Mouse (Mus musculus) hindbrain, embryonic 15.5 days (tissue): ENCODE results near the gene Clec14a. TPM values are rescaled to one million over a fixed set of nuclear protein-coding genes. Genes with fewer than 3 reads are reported as not detected.
A peak's percentile ranks its signal among the peaks of the same experiment; 100 is the strongest.
"Not testable (repeated sequence)": the region's sequence is repeated elsewhere in the genome, so short reads cannot be mapped to it uniquely, and the experiment has no call there.

ENCODE experiments used
- ATAC-seq: fragments of 200-750 bp; cut with Nextera tagmentation; 2 replicates; pipeline ENCODE4 v1.8.0; 2017; ENCODE audit warnings: low read depth, moderate number of reproducible peaks, moderate TSS enrichment; ENCODE audit not compliant: low FRiP score
- H3K27ac ChIP-seq: fragments of 300-500 bp; sonication (generic); replicated peaks from 2 replicates; pipeline ENCODE4 v1.5.1; 2015; ENCODE audit warnings: mild to moderate bottlenecking, inconsistent platforms
- H3K27me3 ChIP-seq: fragments of 300-500 bp; sonication (generic); 2 replicates; pipeline ENCODE4 v1.6.1; 2015; ENCODE audit warnings: control low read depth, inconsistent platforms
- H3K36me3 ChIP-seq: fragments of 300-500 bp; sonication (generic); 2 replicates; pipeline ENCODE4 v1.6.1; 2015; ENCODE audit warnings: control low read depth, inconsistent platforms
- H3K4me1 ChIP-seq: fragments of 300-500 bp; sonication (generic); replicated peaks from 2 replicates; pipeline ENCODE4 v1.6.1; 2015; ENCODE audit warnings: control low read depth, inconsistent platforms
- H3K4me2 ChIP-seq: fragments of 300-500 bp; sonication (generic); 2 replicates; pipeline ENCODE4 v1.6.1; 2015; ENCODE audit warnings: moderate library complexity, mild to moderate bottlenecking, inconsistent platforms
- H3K4me3 ChIP-seq: fragments of 300-500 bp; sonication (generic); 2 replicates; pipeline ENCODE4 v1.5.1; 2015; ENCODE audit warnings: mild to moderate bottlenecking, inconsistent platforms
- H3K9ac ChIP-seq: fragments of 300-500 bp; sonication (generic); 2 replicates; pipeline ENCODE4 v1.6.1; 2015; ENCODE audit warnings: inconsistent platforms
- H3K9me3 ChIP-seq: fragments of 300-500 bp; sonication (generic); 2 replicates; pipeline ENCODE4 v1.6.1; 2016; ENCODE audit warnings: control low read depth, inconsistent platforms
- WGBS: fragments of 180-500 bp; shearing (Covaris S2); methylation state at CpG from one replicate; pipeline ENCODE4 v1.1.7; 2015; 5-methylcytosine and 5-hydroxymethylcytosine counted together
- polyA plus RNA-seq: library from polyadenylated mRNA; unstranded; fragments of >200 nt; fragmentation: Nextera tagmentation; extraction: Ambion mirVana; gene quantifications from 2 replicates; pipeline ENCODE4 v1.2.1, GENCODE M21; 2015

Gene Clec14a
- polyA plus RNA-seq, result 6.9 and 7.4 TPM in 2 replicates

- H3K4me2 ChIP-seq, result peak within 1 kb of the TSS; percentile 80
- H3K27ac ChIP-seq, result peak within 1 kb of the TSS; percentile 36; the same call in 1 of the 2 replicates
- H3K4me3 ChIP-seq, result peak within 1 kb of the TSS; percentile 43
- H3K4me1 ChIP-seq, result peaks cover 14% of the 10 kb centered on the region
- no peaks in the 10 kb centered on the region for H3K9me3 ChIP-seq
- peaks cover 4% of the 10 kb centered on the region; the same call in 1 of the 2 replicates for H3K27me3 ChIP-seq
- peak within 1 kb of the TSS; percentile 41 for H3K9ac ChIP-seq
- WGBS, result 10% methylated on average over 32 of the region's 32 CpGs
- ATAC-seq, result peak; percentile 86
- no peaks in the 10 kb centered on the region for H3K36me3 ChIP-seq
Observed at GRCm38 (mm10) chr12:58268563-58269501, at the start of gene Clec14a. TSS of gene Clec14a (minus strand) at chr12:58269290.

GRCm38 (mm10) chr12:58307835-58308234, 38.7 kb upstream of the Clec14a start:
- Histone ChIP-seq H3K27ac (no peak overlapping the region), H3K4me3 (no peak overlapping the region), H3K36me3 (no peaks in the 10 kb centered on the region), H3K4me2 (no peak overlapping the region), H3K4me1 (no peaks in the 10 kb centered on the region), H3K9ac (no peak overlapping the region), H3K9me3 (no peaks in the 10 kb centered on the region), H3K27me3 (no peaks in the 10 kb centered on the region)
- 75% methylated on average over 2 of the region's 2 CpGs for WGBS
- ATAC-seq, result no peak

GRCm38 (mm10) chr12:58306402-58306801, 37.3 kb upstream of the Clec14a start:
- not testable (repeated sequence) for H3K27ac ChIP-seq, H3K4me2 ChIP-seq, H3K36me3 ChIP-seq, H3K4me1 ChIP-seq, H3K9me3 ChIP-seq, H3K4me3 ChIP-seq, H3K27me3 ChIP-seq, ATAC-seq, H3K9ac ChIP-seq
- 81% methylated on average over 8 of the region's 8 CpGs for WGBS

GRCm38 (mm10) chr12:58305567-58305966, 36.5 kb upstream of the Clec14a start:
- Histone ChIP-seq H3K36me3 (no peaks in the 10 kb centered on the region), H3K4me1 (no peaks in the 10 kb centered on the region), H3K27me3 (no peaks in the 10 kb centered on the region), H3K9ac (no peak overlapping the region), H3K9me3 (no peaks in the 10 kb centered on the region), H3K4me3 (no peak overlapping the region), H3K27ac (no peak overlapping the region), H3K4me2 (no peak overlapping the region)
- WGBS, result 77% methylated on average over 2 of the region's 2 CpGs
- ATAC-seq, result no peak

- H3K4me2 ChIP-seq, result no peak overlapping the region
- no peak overlapping the region for H3K4me3 ChIP-seq
- H3K27ac ChIP-seq, result no peak overlapping the region
- no peaks in the 10 kb centered on the region for H3K9me3 ChIP-seq
- no peak for ATAC-seq
- no peaks in the 10 kb centered on the region for H3K27me3 ChIP-seq
- no peak overlapping the region for H3K9ac ChIP-seq
- WGBS, result 80% methylated on average over 6 of the region's 6 CpGs
- H3K36me3 ChIP-seq, result no peaks in the 10 kb centered on the region
- H3K4me1 ChIP-seq, result no peaks in the 10 kb centered on the region
Observed at GRCm38 (mm10) chr12:58296980-58297379, 27.9 kb upstream of the Clec14a start.

- H3K9ac ChIP-seq, result no peak overlapping the region
- peaks cover 3% of the 10 kb centered on the region; the same call in 1 of the 2 replicates for H3K4me1 ChIP-seq
- no peaks in the 10 kb centered on the region for H3K27me3 ChIP-seq
- H3K4me3 ChIP-seq, result no peak overlapping the region
- no peak for ATAC-seq
- no peaks in the 10 kb centered on the region for H3K36me3 ChIP-seq
- no peaks in the 10 kb centered on the region for H3K9me3 ChIP-seq
- 85% methylated on average over 3 of the region's 3 CpGs for WGBS
- H3K27ac ChIP-seq, result no peak overlapping the region
- no peak overlapping the region for H3K4me2 ChIP-seq
Observed at GRCm38 (mm10) chr12:58285912-58286311, 16.8 kb upstream of the Clec14a start.

GRCm38 (mm10) chr12:58270520-58270919, 1.4 kb upstream of the Clec14a start:
- ATAC-seq, result no peak
- Histone ChIP-seq H3K9me3 (no peaks in the 10 kb centered on the region), H3K4me2 (no peak overlapping the region), H3K9ac (no peak overlapping the region), H3K27me3 (peaks cover 4% of the 10 kb centered on the region; the same call in 1 of the 2 replicates), H3K27ac (no peak overlapping the region), H3K4me1 (peaks cover 14% of the 10 kb centered on the region), H3K36me3 (no peaks in the 10 kb centered on the region), H3K4me3 (no peak overlapping the region)
- WGBS, result 85% methylated on average over 6 of the region's 6 CpGs

- H3K4me1 ChIP-seq, result peaks cover 14% of the 10 kb centered on the region
- ATAC-seq, result no peak
- H3K27me3 ChIP-seq, result peaks cover 4% of the 10 kb centered on the region; the same call in 1 of the 2 replicates
- 75% methylated on average over 4 of the region's 4 CpGs for WGBS
- H3K36me3 ChIP-seq, result no peaks in the 10 kb centered on the region
- H3K4me2 ChIP-seq, result no peak overlapping the region
- no peak overlapping the region for H3K9ac ChIP-seq
- H3K27ac ChIP-seq, result no peak overlapping the region
- H3K9me3 ChIP-seq, result no peaks in the 10 kb centered on the region
- H3K4me3 ChIP-seq, result no peak overlapping the region
Observed at GRCm38 (mm10) chr12:58269505-58269904, 415 bp upstream of the Clec14a start.

GRCm38 (mm10) chr12:58268186-58268562, 916 bp downstream of the Clec14a start:
- Histone ChIP-seq H3K36me3 (no peaks in the 10 kb centered on the region), H3K4me2 (peak overlapping the region; percentile 80), H3K27me3 (peaks cover 4% of the 10 kb centered on the region; the same call in 1 of the 2 replicates), H3K9ac (peak overlapping the region; percentile 41), H3K9me3 (no peaks in the 10 kb centered on the region), H3K27ac (peak overlapping the region; percentile 36; the same call in 1 of the 2 replicates), H3K4me1 (peaks cover 14% of the 10 kb centered on the region), H3K4me3 (peak overlapping the region; percentile 43)
- peak; percentile 63 for ATAC-seq
- 7% methylated on average over 15 of the region's 15 CpGs for WGBS

GRCm38 (mm10) chr12:58267779-58268178, 1.3 kb downstream of the Clec14a start:
- 40% methylated on average over 8 of the region's 8 CpGs for WGBS
- Histone ChIP-seq H3K9ac (peak overlapping the region; percentile 41), H3K36me3 (no peaks in the 10 kb centered on the region), H3K27me3 (peaks cover 4% of the 10 kb centered on the region; the same call in 1 of the 2 replicates), H3K9me3 (no peaks in the 10 kb centered on the region), H3K27ac (peak overlapping the region; percentile 36; the same call in 1 of the 2 replicates), H3K4me1 (peaks cover 14% of the 10 kb centered on the region), H3K4me2 (peak overlapping the region; percentile 80), H3K4me3 (peak overlapping the region; percentile 43)
- no peak for ATAC-seq

- WGBS, result 83% methylated on average over 1 of the region's 1 CpGs
- H3K27ac ChIP-seq, result no peak overlapping the region
Observed at GRCm38 (mm10) chr12:58251901-58252300, 17.2 kb downstream of the Clec14a start.

GRCm38 (mm10) chr12:58232489-58232888, 36.6 kb downstream of the Clec14a start:
- Histone ChIP-seq H3K27me3 (no peaks in the 10 kb centered on the region), H3K36me3 (no peaks in the 10 kb centered on the region), H3K4me1 (no peaks in the 10 kb centered on the region), H3K4me3 (no peak overlapping the region), H3K9ac (no peak overlapping the region), H3K9me3 (no peaks in the 10 kb centered on the region), H3K4me2 (no peak overlapping the region), H3K27ac (no peak overlapping the region)
- WGBS, result 91% methylated on average over 2 of the region's 2 CpGs
- ATAC-seq, result no peak

More at GRCm38 (mm10) chr12:58251901-58252300, 17.2 kb downstream of the Clec14a start:
- Histone ChIP-seq H3K9ac (no peak overlapping the region), H3K9me3 (no peaks in the 10 kb centered on the region), H3K4me1 (no peaks in the 10 kb centered on the region), H3K27me3 (no peaks in the 10 kb centered on the region), H3K4me2 (no peak overlapping the region), H3K36me3 (no peaks in the 10 kb centered on the region), H3K4me3 (no peak overlapping the region)
- ATAC-seq, result no peak
